Mouse (Mus musculus) embryonic facial prominence, embryonic 15.5 days (tissue): ENCODE measurements around the gene Rtn4rl1. TPM values are rescaled to one million over a fixed set of nuclear protein-coding genes. Genes with fewer than 3 reads are reported as not detected.
A peak's percentile ranks its signal among the peaks of the same experiment; 100 is the strongest.

Experiments used
- ATAC-seq: fragments of 200-750 bp; cut with Nextera tagmentation; 2 replicates; pipeline ENCODE4 v1.8.0; 2017; ENCODE audit warnings: low read depth, moderate TSS enrichment; ENCODE audit not compliant: insufficient number of reproducible peaks, low FRiP score, low TSS enrichment
- H3K27ac ChIP-seq: fragments of 300-500 bp; sonication (generic); replicated peaks from 2 replicates; pipeline ENCODE4 v1.5.1; 2015; ENCODE audit warnings: mild to moderate bottlenecking, inconsistent platforms
- H3K27me3 ChIP-seq: fragments of 300-500 bp; sonication (generic); 2 replicates; pipeline ENCODE4 v1.6.1; 2015; ENCODE audit warnings: inconsistent platforms
- H3K36me3 ChIP-seq: fragments of 300-500 bp; sonication (generic); 2 replicates; pipeline ENCODE4 v1.6.1; 2015; ENCODE audit warnings: mild to moderate bottlenecking, inconsistent platforms
- H3K4me1 ChIP-seq: fragments of 300-500 bp; sonication (generic); 2 replicates; pipeline ENCODE4 v1.6.1; 2015; ENCODE audit warnings: inconsistent platforms
- H3K4me2 ChIP-seq: fragments of 300-500 bp; sonication (generic); replicated peaks from 2 replicates; pipeline ENCODE4 v1.6.1; 2015; ENCODE audit warnings: mild to moderate bottlenecking, inconsistent platforms
- H3K4me3 ChIP-seq: fragments of 300-500 bp; sonication (generic); replicated peaks from 2 replicates; pipeline ENCODE4 v1.5.1; 2015; ENCODE audit warnings: mild to moderate bottlenecking, inconsistent platforms
- H3K9ac ChIP-seq: fragments of 300-500 bp; sonication (generic); 2 replicates; pipeline ENCODE4 v1.6.1; 2015; ENCODE audit warnings: inconsistent platforms
- H3K9me3 ChIP-seq: fragments of 300-500 bp; sonication (generic); replicated peaks from 2 replicates; pipeline ENCODE4 v1.6.1; 2016; ENCODE audit warnings: inconsistent platforms
- WGBS: fragments of 180-500 bp; shearing (Covaris S2); methylation state at CpG from one replicate; pipeline ENCODE4 v1.1.7; 2015; 5-methylcytosine and 5-hydroxymethylcytosine counted together
- polyA plus RNA-seq: library from polyadenylated mRNA; unstranded; fragments of >200 nt; fragmentation: Nextera tagmentation; extraction: Ambion mirVana; gene quantifications from 2 replicates; pipeline ENCODE4 v1.2.1, GENCODE M21; 2015

The Rtn4rl1 gene
- polyA plus RNA-seq, 1 experiment from 2014 or later, result 6.4 TPM

DNA sequence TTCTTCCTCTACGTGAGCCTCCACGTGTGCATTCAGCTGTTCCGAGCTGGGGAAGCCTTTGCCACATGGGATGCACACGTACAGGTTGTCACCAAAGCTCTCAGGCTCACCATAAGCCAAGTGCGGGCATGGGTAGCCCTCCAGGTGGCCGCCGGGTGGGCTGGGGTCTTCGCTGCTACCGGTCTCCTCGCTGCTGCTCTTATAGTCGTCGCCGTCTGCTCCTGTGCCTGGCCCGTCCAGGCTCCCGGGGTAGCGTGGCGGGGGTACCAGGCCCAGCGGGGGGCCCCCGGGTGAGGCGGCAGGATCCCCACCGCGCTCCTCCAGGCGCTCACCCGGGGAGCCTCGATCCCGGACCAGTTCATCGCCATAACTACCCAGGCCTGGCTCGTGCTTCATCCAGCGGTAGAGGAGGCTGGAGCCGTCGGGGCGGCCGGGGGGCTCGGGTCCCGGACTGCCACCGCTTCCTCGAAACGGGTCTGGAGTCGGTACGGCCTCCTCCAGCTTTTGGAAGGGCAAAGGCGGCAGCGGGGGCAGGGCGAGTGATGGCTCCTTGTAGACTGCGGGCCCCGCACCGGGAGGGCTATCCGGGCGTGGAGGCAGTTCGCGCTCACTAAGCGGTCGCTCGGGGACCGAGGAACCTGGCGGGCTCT, 27.3 kb upstream of the Rtn4rl1 start:
- H3K4me3 ChIP-seq, result peak overlapping the region; percentile 64
- no peak for ATAC-seq
- peaks cover 73% of the 10 kb centered on the region for H3K27me3 ChIP-seq
- H3K9ac ChIP-seq, result peak overlapping the region; percentile 39
- H3K36me3 ChIP-seq, result peaks cover 30% of the 10 kb centered on the region
- H3K27ac ChIP-seq, result peak overlapping the region; percentile 28; the same call in 1 of the 2 replicates
- peaks cover 77% of the 10 kb centered on the region for H3K4me1 ChIP-seq
- H3K9me3 ChIP-seq, result no peaks in the 10 kb centered on the region
- 12% methylated on average over 55 of the region's 55 CpGs for WGBS
- H3K4me2 ChIP-seq, result peak overlapping the region; percentile 96

DNA sequence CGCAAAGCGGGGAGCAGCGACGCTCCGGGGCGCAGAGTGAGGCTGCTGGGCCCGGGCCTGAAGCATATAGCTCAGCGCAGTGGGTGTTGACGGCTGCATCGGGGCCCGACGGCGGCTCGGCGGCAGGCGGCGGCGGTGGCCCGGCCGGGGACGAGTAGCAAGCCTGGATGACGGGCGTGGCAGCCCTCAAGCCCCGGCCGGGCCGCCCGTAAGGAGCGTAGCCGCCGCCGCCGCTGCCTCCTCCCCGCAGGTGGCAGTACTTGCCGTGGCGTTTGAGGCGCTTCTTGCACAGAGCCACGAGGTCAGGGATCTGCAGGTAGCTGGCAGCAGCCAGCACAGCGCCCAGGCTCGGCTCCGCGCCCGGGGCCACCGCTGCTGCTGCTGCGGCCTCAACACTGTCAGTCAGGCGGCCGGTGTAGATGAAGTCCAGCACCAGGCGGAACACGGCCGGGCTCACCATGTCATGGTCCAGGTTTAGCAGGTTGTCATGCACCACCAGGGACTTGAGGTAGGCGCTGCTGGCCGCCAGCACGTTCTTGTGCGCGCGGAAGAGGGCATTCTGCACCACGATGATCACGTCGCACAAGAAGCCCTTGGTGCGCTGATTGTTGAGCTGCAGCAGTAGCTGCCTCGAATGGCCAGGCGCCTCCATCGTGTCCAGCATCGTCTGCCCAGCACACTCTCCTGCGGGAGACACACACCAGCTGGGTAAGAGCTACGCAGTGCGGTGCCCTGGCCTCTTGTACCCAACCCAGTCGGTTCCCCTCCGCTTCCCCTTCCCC, 26.5 kb upstream of the Rtn4rl1 start:
- H3K4me3 ChIP-seq, result peak overlapping the region; percentile 64
- peak overlapping the region; percentile 65; the same call in 1 of the 2 replicates for H3K27ac ChIP-seq
- H3K9ac ChIP-seq, result peak overlapping the region; percentile 39
- H3K9me3 ChIP-seq, result no peaks in the 10 kb centered on the region
- no peak for ATAC-seq
- H3K36me3 ChIP-seq, result peaks cover 25% of the 10 kb centered on the region
- peaks cover 80% of the 10 kb centered on the region for H3K27me3 ChIP-seq
- H3K4me2 ChIP-seq, result peak overlapping the region; percentile 96
- peaks cover 79% of the 10 kb centered on the region for H3K4me1 ChIP-seq
- 6% methylated on average over 68 of the region's 68 CpGs for WGBS

DNA sequence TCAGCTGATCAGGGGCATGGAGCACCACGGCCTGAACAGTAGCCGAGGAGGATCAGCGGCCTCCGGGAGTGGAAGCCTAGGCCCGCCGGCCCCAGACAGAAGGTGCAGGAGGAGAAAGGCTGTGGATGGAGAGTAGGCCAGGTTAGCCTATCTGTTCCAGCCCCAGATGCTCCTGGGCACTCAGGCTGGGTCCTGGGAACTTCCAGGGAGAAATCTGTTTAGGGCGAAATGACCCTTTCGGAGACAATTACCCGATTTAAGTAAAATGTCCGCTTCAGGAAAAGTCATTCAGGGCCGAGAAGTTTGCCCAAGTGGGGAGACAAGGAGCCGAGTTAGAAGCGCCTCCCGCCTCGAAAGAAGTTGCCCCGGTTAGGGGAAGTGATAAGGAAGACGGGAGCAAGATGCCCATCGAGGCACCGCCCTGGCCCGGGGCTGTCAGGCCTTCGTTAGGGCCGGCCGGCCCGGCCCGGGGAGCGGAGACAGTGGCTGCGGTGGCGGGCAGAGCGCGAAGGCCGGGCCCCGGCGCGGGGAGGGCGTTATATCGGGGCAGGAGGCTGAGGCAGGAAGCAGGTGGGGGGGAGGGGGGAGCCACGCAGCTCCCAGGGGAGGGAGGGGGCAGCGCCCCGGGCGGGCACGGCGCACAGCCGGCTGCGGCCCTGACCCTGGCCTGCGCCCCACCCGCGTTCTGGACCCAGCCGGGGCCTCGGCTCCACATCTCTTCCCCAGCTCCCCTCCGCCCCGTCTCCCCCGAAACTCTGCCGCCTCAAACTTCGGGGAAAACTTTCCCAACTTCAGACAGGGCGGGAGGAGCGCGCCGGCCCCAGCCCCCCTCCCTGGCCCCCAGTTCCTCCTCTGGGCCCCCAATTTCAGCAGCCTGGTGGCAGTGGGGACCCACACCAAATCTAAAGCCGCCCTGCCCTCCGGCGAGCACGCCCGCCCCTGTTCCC, 25.7 kb upstream of the Rtn4rl1 start:
- H3K27me3 ChIP-seq, result peaks cover 89% of the 10 kb centered on the region
- 12% methylated on average over 58 of the region's 63 CpGs for WGBS

DNA sequence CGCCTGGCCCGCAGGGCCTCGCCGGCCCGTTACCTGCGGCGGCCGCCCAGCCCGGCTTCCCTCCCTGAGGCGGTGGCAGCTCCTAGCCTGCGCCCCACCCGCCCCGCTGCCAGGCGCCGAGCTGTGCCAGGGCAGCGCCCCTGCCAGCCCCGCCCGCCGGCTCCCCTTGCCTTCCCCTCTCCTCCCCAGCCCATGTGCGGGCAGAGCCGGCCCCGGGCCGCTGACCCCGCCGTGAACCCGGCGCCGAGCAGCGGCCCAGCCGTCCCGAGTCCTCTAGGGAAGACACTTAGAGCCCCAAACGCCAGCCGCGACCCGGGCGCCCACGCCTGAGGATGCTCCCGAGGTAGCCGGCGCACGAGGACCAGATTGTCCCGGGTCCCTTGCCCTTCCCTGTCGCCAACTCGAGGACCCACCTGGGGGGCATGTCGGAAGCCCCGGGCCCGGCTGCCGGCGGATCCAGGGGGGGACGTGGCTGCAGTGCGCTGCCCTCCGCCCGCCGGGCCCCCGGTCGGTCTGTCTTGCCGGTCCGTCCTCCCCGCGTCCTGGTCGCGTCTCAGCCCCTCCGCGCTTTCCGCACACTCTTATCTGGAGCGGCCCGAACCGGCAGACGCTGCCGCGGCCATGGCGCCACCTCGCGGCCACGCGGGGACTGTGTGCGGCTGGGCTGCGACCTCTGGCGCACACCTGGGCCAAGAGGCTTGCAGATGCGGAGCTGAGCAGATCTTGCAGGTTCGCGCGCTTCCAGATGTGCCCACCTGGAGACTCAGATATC, 24.8 kb upstream of the Rtn4rl1 start:
- under 1% methylated on average over 83 of the region's 83 CpGs for WGBS
- H3K36me3 ChIP-seq, result peaks cover 11% of the 10 kb centered on the region; the same call in 1 of the 2 replicates
- peak; percentile 35 for ATAC-seq
- peak overlapping the region; percentile 96 for H3K4me2 ChIP-seq
- peak overlapping the region; percentile 55 for H3K9ac ChIP-seq
- H3K4me3 ChIP-seq, result peak overlapping the region; percentile 64
- no peaks in the 10 kb centered on the region for H3K9me3 ChIP-seq
- H3K27ac ChIP-seq, result peak overlapping the region; percentile 65
- peaks cover 94% of the 10 kb centered on the region for H3K4me1 ChIP-seq
- peaks cover 98% of the 10 kb centered on the region for H3K27me3 ChIP-seq

More for the DNA sequence above, 25.7 kb upstream of the Rtn4rl1 start:
- Histone ChIP-seq H3K27ac (peak overlapping the region; percentile 65), H3K4me3 (peak overlapping the region; percentile 64), H3K9me3 (no peaks in the 10 kb centered on the region), H3K4me1 (peaks cover 88% of the 10 kb centered on the region), H3K36me3 (peaks cover 19% of the 10 kb centered on the region; the same call in 1 of the 2 replicates), H3K4me2 (peak overlapping the region; percentile 96), H3K9ac (peak overlapping the region; percentile 55)
- no peak for ATAC-seq

DNA sequence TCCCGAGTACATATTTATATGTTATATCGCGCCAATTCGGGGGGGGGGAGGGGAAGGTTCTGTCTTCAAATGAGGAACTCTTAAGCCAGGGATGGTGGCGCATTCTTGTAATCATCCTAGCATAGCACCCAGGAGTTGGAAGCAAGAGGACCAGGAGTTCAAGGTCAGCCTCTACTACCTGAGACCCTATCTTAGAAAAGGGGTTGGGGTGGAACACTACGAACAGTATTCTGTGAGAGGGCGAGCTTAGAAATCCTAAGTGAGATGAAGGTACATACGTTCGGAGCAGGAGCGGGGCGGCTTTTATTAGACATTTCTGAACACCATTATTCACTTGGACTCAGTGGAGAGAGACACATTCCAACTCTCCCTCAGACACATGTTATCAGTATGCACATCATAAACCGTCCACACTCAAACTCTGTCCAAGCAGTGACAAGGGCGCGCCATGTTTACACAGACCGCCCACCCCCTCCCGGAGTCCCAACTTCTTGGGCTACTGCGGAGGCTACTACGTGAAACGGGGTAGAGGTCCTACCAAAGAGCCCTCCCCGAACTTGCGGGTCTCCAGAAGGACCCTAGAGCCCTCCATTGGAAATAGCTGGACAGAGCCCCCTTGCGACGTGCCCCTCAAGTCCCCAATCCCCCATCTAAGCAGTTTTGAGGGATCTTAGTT, 24.0 kb upstream of the Rtn4rl1 start, which contains the start of gene Hic1:
Gene Hic1, minus strand, starts transcription at position 115 of the 676 bp plus-strand sequence.
- Histone ChIP-seq H3K4me3 (peak within 1 kb of the TSS; percentile 64), H3K36me3 (peaks cover 3% of the 10 kb centered on the region; the same call in 1 of the 2 replicates), H3K4me2 (peak within 1 kb of the TSS; percentile 96), H3K27me3 (peaks cover 96% of the 10 kb centered on the region), H3K27ac (peak within 1 kb of the TSS; percentile 65), H3K9me3 (no peaks in the 10 kb centered on the region), H3K9ac (peak within 1 kb of the TSS; percentile 55), H3K4me1 (peaks cover 93% of the 10 kb centered on the region)
- ATAC-seq, result no peak
- WGBS, result 5% methylated on average over 23 of the region's 23 CpGs

DNA sequence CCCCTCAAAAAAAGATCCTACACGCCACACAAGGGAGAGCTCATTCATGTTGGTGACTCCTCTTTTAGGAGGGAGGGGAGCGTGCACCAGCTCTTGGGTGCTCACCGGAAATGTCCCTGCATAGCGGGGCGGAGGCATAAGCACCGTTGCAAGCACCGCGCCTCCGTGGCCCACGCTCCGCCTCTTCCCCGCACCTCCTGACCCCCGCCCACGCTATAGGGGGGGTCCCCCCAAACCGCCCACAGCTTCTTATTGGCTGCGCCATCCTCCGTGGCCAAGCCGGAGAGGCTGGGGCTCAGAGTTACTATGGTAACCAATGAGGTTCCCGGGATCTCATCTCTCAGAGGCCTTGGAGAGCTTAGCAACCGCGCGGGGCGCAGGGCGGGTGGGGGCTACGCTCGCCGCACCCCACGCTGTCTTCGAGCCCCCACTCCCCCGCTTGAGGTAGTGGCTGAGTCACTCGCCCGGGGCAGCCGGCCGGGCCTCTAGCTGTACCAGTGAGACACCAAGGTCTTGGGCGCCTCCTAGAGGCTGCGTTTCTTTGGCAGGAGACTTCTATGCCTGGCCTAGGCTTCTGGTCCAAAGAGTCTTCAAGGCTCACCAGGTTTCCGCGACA, 23.3 kb upstream of the Rtn4rl1 start:
- Histone ChIP-seq H3K36me3 (no peaks in the 10 kb centered on the region), H3K9me3 (no peaks in the 10 kb centered on the region), H3K27ac (peak overlapping the region; percentile 28; the same call in 1 of the 2 replicates), H3K27me3 (peaks cover 89% of the 10 kb centered on the region), H3K4me1 (peaks cover 86% of the 10 kb centered on the region), H3K4me2 (peak overlapping the region; percentile 96), H3K9ac (no peak overlapping the region), H3K4me3 (peak overlapping the region; percentile 64)
- ATAC-seq, result peak; percentile 51
- WGBS, result under 1% methylated on average over 38 of the region's 38 CpGs

DNA sequence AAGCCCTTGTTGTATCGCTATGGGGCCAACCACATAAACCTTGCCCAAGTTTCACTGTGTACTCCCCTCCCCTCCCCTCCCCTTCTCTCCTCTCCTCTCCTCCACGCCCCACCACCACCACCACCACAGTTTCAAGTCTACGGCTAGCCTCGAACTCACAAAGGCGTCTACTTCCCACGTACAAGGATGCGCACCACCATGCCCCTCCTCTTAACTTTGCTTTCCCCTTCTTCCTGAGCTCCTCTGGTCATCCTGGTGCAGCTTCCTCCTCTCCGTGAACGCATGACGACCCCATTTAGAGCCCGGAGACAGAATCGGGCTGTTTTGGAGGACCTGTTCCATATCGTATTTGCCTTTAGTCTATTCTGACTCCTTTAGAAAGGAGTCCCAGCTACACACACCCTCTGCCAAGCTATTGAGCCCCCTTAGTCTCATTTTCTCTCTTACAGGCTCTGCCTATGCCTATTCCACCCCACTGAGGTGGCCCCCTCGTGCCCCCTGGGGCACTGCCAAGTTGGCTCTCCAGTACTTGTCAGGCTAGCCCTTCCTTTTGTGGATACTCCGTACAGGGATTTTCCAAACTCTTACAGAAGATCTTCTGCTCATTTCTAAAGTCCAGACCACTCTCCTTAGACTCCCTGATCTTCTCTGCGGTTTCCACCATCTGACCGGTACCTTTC, 22.3 kb upstream of the Rtn4rl1 start:
- Histone ChIP-seq H3K9me3 (no peaks in the 10 kb centered on the region), H3K4me3 (peak overlapping the region; percentile 6; the same call in 1 of the 2 replicates), H3K4me1 (peaks cover 75% of the 10 kb centered on the region), H3K36me3 (no peaks in the 10 kb centered on the region), H3K27me3 (peaks cover 79% of the 10 kb centered on the region), H3K4me2 (no peak overlapping the region), H3K27ac (no peak overlapping the region), H3K9ac (no peak overlapping the region)
- no peak for ATAC-seq
- 10% methylated on average over 17 of the region's 17 CpGs for WGBS

DNA sequence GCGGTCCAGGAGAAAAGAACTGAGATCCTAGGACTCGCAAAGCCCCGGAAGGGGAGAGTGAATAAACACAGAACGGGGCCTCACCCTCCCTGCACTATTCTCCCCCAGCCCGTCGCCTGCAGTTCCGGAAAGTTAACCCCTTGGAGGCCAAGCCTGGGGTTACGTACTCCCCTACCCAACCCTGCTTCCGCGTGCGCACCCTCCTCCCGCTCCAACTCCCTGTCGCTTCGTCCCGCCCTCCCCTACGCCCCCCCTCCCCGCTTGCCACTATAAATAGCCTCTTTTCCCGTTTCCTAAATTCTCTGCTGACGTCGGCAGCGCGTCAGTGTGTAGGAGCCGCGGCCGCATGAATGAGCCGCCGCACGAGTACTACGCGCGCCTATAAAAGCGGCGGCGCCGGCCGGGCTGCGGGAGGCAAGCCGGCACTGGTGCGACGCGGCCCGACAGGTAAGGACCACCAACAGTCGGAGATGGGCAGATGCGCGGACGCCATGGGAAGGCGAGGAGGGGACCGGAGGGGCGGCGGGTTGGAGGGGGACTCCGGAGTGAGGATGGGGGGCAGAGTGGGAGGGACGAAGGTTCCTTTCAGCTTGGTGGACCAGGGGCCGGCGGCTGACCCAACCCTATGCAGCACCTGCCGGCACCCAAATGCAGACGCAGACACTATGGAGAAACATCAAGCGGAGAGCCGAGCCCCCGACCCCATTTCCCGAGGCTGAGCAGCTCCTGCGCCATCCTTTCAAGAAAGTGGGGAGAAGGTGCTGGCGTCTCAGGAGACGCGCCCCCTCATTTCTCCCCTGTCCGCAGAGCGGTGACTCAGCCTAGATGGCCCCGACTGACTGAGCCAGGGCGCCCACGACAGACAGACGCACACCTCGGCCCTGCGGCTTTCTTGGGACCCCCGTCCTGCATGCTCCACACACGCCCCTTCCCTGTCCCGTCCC, 21.2 kb upstream of the Rtn4rl1 start:
- peak overlapping the region; percentile 63 for H3K4me3 ChIP-seq
- H3K4me2 ChIP-seq, result peak overlapping the region; percentile 93
- peaks cover 68% of the 10 kb centered on the region for H3K27me3 ChIP-seq
- H3K27ac ChIP-seq, result no peak overlapping the region
- H3K4me1 ChIP-seq, result peaks cover 65% of the 10 kb centered on the region
- peaks cover 10% of the 10 kb centered on the region for H3K36me3 ChIP-seq
- no peak overlapping the region for H3K9ac ChIP-seq
- WGBS, result under 1% methylated on average over 75 of the region's 75 CpGs
- no peaks in the 10 kb centered on the region for H3K9me3 ChIP-seq
- no peak for ATAC-seq
